Mouse (Mus musculus): ENCODE measurements around the gene Baz1b. TPM values are rescaled to one million over a fixed set of nuclear protein-coding genes. Genes with fewer than 3 reads are reported as not detected.

The Baz1b gene
- polyA plus RNA-seq, 1 experiment from 2014 or later = 45.4 TPM

DNA sequence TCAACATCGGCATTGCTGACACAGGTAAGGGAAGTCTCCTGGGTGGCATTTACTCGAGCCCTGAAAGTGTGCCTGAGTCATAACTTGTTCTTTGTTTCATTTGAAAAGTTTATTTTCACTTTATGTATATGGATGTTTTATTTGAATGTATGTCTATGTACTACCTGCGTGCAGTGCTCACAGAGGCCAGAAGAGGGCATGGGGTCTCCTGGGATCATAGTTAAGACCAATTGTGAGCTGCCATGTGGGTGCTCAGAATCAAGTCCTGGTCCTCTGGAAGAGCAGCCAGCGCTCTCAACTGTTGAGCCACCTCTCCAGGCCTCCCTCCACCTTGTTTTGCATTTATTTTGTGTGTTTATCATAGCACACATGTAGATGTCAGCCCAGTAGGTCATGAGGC lies 30.6 kb upstream of the Baz1b start:
- H3K4me1 ChIP-seq (ENCODE audit: control insufficient read depth, insufficient read depth, low read length) = no peaks in the 10 kb centered on the region
- ATAC-seq (replicated peaks; ENCODE audit: insufficient number of reproducible peaks, low FRiP score, low TSS enrichment) = no peak
- no peak overlapping the region for H3K4me3 ChIP-seq (ENCODE audit: low read depth, low read length)
- 97% methylated on average over 4 of the region's 4 CpGs for WGBS (ENCODE audit: insufficient replicate concordance)
- no peak overlapping the region for H3K4me2 ChIP-seq
- no peaks in the 10 kb centered on the region for H3K27me3 ChIP-seq (ENCODE audit: control insufficient read depth, insufficient read depth, low read length)
- no peak overlapping the region for H3K27ac ChIP-seq (ENCODE audit: low read depth, low read length)
- peaks cover 59% of the 10 kb centered on the region for H3K36me3 ChIP-seq (ENCODE audit: control insufficient read depth, insufficient read depth, low read length)
- H3K9ac ChIP-seq (ENCODE audit: low read depth, low read length) = no peak overlapping the region
- H3K9me3 ChIP-seq (replicated peaks; ENCODE audit: control insufficient read depth, low read length) = no peaks in the 10 kb centered on the region

DNA sequence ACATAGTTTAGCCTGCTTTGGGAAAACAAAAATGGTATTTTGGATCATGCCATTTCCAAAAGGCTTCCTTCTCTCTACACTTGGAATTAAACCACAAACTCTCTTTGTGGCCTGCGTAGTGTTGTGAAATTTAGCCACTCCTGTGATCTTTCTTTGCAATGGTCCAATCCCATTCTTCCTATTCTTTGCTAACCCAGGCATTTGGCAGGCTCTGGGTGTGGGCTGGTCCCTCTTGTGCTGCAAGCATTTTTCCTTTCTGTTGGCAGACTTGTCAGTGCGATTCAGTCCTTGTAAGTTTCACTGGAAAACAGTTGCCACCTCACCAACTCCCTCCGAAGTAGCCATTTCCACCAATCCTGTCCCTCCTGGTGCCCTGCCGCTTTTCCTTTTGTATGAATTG lies 25.8 kb upstream of the Baz1b start:
- Histone ChIP-seq H3K27ac (ENCODE audit: low read depth, low read length) (no peak overlapping the region), H3K4me3 (ENCODE audit: low read depth, low read length) (no peak overlapping the region), H3K4me1 (ENCODE audit: control insufficient read depth, insufficient read depth, low read length) (no peaks in the 10 kb centered on the region), H3K27me3 (ENCODE audit: control insufficient read depth, insufficient read depth, low read length) (no peaks in the 10 kb centered on the region), H3K9me3 (replicated peaks; ENCODE audit: control insufficient read depth, low read length) (no peaks in the 10 kb centered on the region), H3K4me2 (no peak overlapping the region), H3K9ac (ENCODE audit: low read depth, low read length) (no peak overlapping the region), H3K36me3 (ENCODE audit: control insufficient read depth, insufficient read depth, low read length) (peaks cover 42% of the 10 kb centered on the region)
- ATAC-seq (replicated peaks; ENCODE audit: insufficient number of reproducible peaks, low FRiP score, low TSS enrichment) = no peak
- WGBS (ENCODE audit: insufficient replicate concordance) = 91% methylated on average over 4 of the region's 4 CpGs

DNA sequence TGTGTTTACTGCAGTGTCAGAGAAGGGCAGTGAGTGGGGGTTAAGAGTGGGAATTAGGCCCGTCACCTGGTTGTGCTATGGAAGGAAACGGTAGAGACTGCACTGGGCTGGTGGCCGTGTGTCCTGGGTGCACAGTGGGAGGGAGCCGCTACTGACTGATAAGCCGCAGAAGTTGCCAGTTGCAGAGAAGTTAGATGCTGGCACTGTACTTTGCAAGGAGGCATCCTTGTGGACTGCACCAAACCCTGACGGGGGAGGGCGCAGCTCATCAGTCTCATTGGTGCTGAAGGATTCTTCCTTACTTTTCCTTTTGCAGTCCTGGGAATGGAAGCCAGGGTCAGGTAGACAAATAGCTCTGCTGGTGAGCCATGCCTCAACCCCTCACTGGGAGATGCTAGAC lies 25.4 kb upstream of the Baz1b start:
- Histone ChIP-seq H3K27ac (ENCODE audit: low read depth, low read length) (no peak overlapping the region), H3K4me1 (ENCODE audit: control insufficient read depth, insufficient read depth, low read length) (no peaks in the 10 kb centered on the region), H3K4me2 (no peak overlapping the region), H3K9me3 (replicated peaks; ENCODE audit: control insufficient read depth, low read length) (no peaks in the 10 kb centered on the region), H3K4me3 (ENCODE audit: low read depth, low read length) (no peak overlapping the region), H3K27me3 (ENCODE audit: control insufficient read depth, insufficient read depth, low read length) (no peaks in the 10 kb centered on the region), H3K9ac (ENCODE audit: low read depth, low read length) (no peak overlapping the region), H3K36me3 (ENCODE audit: control insufficient read depth, insufficient read depth, low read length) (peaks cover 38% of the 10 kb centered on the region)
- 72% methylated on average over 7 of the region's 7 CpGs for WGBS (ENCODE audit: insufficient replicate concordance)
- ATAC-seq (replicated peaks; ENCODE audit: insufficient number of reproducible peaks, low FRiP score, low TSS enrichment) = no peak

DNA sequence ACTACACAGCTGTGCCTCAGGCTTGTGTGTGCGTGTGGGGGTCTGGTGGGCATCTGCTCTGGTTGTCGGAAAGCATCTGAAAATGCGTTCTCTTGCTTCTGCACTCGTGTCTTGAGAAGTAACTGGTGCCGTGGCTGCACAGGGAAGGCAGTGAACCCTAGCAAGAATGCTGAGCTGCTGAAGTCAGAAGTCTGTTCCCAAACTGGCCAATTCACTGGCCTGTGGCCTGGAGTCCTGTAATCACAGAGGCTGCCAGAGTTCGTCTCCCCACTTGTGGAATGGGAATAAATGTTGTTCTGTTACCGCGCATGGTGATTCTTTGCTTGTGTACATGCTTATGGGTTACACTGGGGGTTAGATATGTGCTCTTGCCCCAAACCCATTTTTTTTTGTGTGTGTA lies 24.7 kb upstream of the Baz1b start:
- no peak overlapping the region for H3K27ac ChIP-seq (ENCODE audit: low read depth, low read length)
- H3K4me1 ChIP-seq (ENCODE audit: control insufficient read depth, insufficient read depth, low read length) = no peaks in the 10 kb centered on the region
- no peak overlapping the region for H3K4me2 ChIP-seq
- H3K9ac ChIP-seq (ENCODE audit: low read depth, low read length) = no peak overlapping the region
- 92% methylated on average over 8 of the region's 8 CpGs for WGBS (ENCODE audit: insufficient replicate concordance)
- H3K4me3 ChIP-seq (ENCODE audit: low read depth, low read length) = no peak overlapping the region
- no peak for ATAC-seq (replicated peaks; ENCODE audit: insufficient number of reproducible peaks, low FRiP score, low TSS enrichment)
- no peaks in the 10 kb centered on the region for H3K9me3 ChIP-seq (replicated peaks; ENCODE audit: control insufficient read depth, low read length)
- peaks cover 33% of the 10 kb centered on the region for H3K36me3 ChIP-seq (ENCODE audit: control insufficient read depth, insufficient read depth, low read length)
- H3K27me3 ChIP-seq (ENCODE audit: control insufficient read depth, insufficient read depth, low read length) = no peaks in the 10 kb centered on the region

DNA sequence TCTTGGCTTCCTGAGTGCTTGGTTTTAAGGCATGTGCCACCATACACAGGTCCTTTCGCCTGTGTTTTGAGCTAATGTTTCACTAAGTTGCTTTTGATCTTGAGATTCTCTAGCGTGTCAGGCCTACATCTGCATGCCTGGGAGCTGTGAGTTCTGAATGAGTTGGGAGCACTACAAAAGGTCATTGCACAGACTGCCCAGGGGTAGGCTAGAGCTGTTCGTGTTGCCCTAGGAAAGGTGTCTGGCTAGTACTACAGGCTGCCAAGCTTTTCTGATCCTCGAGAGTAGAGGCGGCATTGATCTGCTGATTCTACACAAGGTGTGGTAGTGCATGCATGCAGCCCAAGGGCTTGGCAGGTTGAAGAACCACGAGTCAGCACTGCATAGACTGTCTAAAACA lies 24.2 kb upstream of the Baz1b start:
- no peak overlapping the region for H3K27ac ChIP-seq (ENCODE audit: low read depth, low read length)
- WGBS (ENCODE audit: insufficient replicate concordance) = 92% methylated on average over 6 of the region's 6 CpGs
- no peaks in the 10 kb centered on the region for H3K27me3 ChIP-seq (ENCODE audit: control insufficient read depth, insufficient read depth, low read length)
- H3K4me2 ChIP-seq = no peak overlapping the region
- peaks cover under 1% of the 10 kb centered on the region; the same call in 1 of the 2 replicates for H3K4me1 ChIP-seq (ENCODE audit: control insufficient read depth, insufficient read depth, low read length)
- no peaks in the 10 kb centered on the region for H3K9me3 ChIP-seq (replicated peaks; ENCODE audit: control insufficient read depth, low read length)
- peaks cover 30% of the 10 kb centered on the region for H3K36me3 ChIP-seq (ENCODE audit: control insufficient read depth, insufficient read depth, low read length)
- no peak for ATAC-seq (replicated peaks; ENCODE audit: insufficient number of reproducible peaks, low FRiP score, low TSS enrichment)
- H3K4me3 ChIP-seq (ENCODE audit: low read depth, low read length) = no peak overlapping the region
- H3K9ac ChIP-seq (ENCODE audit: low read depth, low read length) = no peak overlapping the region

DNA sequence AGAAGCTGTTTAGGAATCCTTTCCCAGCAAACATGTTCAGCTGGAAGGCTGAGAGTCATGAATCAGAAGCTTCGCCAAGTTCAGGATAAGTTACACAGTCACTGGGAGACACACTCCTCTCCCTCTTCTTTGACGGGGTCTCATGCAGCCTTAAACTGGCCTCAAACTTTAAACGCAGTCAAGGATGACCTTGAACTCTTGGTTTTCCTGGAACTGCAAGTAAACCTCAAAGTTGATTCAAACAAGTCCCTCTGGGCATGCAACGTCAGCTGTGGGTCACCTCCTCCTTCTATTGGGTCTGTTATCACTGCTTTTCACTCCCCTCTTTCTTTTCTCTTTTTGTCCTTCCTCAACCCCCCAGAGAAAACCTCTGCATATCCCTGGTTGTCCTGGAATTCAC lies 20.2 kb upstream of the Baz1b start:
- 86% methylated on average over 4 of the region's 4 CpGs for WGBS (ENCODE audit: insufficient replicate concordance)
- Histone ChIP-seq H3K9me3 (replicated peaks; ENCODE audit: control insufficient read depth, low read length) (no peaks in the 10 kb centered on the region), H3K27me3 (ENCODE audit: control insufficient read depth, insufficient read depth, low read length) (no peaks in the 10 kb centered on the region), H3K4me1 (ENCODE audit: control insufficient read depth, insufficient read depth, low read length) (peaks cover 7% of the 10 kb centered on the region), H3K9ac (ENCODE audit: low read depth, low read length) (no peak overlapping the region), H3K36me3 (ENCODE audit: control insufficient read depth, insufficient read depth, low read length) (no peaks in the 10 kb centered on the region), H3K4me2 (no peak overlapping the region), H3K4me3 (ENCODE audit: low read depth, low read length) (no peak overlapping the region), H3K27ac (ENCODE audit: low read depth, low read length) (no peak overlapping the region)
- ATAC-seq (replicated peaks; ENCODE audit: insufficient number of reproducible peaks, low FRiP score, low TSS enrichment) = no peak

DNA sequence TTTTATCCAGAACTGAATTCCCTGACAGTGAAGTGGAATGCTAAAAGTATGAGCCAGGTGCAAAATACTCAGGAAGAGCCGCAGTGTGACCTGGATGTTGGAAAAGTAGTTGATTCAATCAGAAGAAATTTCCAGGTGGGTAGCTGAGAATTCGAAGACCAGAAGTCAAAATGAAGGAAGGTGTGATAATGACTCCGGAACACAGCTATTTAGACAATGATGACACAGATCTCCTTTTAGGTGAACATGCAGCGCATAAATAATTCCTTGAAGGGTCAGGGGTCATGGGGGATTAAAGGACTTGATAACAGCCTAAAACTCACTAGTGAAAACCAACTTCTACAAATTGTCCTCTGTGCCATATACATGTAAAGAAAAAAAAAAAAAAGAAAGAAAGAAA lies 19.6 kb upstream of the Baz1b start:
- no peak overlapping the region for H3K27ac ChIP-seq (ENCODE audit: low read depth, low read length)
- peaks cover 7% of the 10 kb centered on the region for H3K4me1 ChIP-seq (ENCODE audit: control insufficient read depth, insufficient read depth, low read length)
- H3K4me3 ChIP-seq (ENCODE audit: low read depth, low read length) = no peak overlapping the region
- H3K9me3 ChIP-seq (replicated peaks; ENCODE audit: control insufficient read depth, low read length) = no peaks in the 10 kb centered on the region
- no peak overlapping the region for H3K4me2 ChIP-seq
- whole genome bisulfite sequencing (ENCODE audit: insufficient replicate concordance) = 94% methylated on average over 4 of the region's 4 CpGs
- no peak for ATAC-seq (replicated peaks; ENCODE audit: insufficient number of reproducible peaks, low FRiP score, low TSS enrichment)
- no peaks in the 10 kb centered on the region for H3K27me3 ChIP-seq (ENCODE audit: control insufficient read depth, insufficient read depth, low read length)
- H3K9ac ChIP-seq (ENCODE audit: low read depth, low read length) = no peak overlapping the region
- peaks cover 1% of the 10 kb centered on the region; the same call in 1 of the 2 replicates for H3K36me3 ChIP-seq (ENCODE audit: control insufficient read depth, insufficient read depth, low read length)

DNA sequence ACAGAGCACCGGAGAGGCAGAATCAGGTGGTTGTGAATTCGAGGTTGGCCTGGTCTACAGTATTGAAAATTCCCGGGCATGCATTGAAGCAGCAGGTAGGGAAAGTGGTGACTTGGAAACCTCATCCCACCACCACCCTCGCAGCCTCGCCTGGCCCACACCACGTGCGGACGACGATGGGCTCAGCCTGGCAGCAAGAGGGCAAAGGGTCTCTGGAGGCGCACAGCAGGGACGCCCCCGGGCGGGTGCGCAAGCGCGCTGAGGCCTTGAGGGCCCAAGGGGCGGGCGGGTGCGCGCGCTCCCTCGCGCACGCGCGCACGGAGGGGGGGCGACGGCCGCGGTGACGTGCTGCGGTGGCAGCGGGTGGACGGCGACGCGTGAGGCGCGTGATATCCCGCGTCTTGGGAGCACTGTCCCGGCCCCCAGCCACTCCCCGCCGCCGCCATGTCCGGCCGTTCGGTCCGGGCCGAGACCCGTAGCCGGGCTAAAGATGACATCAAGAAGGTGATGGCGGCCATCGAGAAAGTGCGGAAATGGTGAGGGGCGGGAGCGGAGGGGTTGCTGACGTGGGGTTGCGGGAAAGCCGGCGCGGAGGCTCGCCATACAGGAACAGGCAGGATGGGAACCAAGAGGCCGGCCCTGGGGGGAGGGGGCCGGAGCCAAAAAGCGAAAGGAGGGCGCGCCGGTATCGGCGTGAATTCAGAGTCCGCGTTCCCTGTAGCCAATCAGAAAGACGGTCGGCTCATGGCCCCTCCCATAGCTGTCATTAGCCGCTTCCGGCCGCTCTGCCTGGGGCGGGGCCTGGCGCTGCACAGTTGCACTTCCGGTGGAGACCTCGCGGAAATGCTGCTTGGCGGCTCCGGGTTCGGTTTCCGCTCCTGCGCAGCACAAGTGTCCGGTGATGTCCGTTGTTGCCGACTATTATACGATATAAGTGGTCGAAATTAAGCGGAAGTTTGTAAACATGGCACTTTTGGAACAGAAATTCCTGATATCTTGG lies 18.7 kb upstream of the Baz1b start, which contains the start of gene Bcl7b:
Gene Bcl7b, plus strand, starts transcription at position 221 of the 1,000 bp plus-strand sequence.
- Histone ChIP-seq H3K9me3 (replicated peaks; ENCODE audit: control insufficient read depth, low read length) (no peaks in the 10 kb centered on the region), H3K4me3 (ENCODE audit: low read depth, low read length) (peak within 1 kb of the TSS; percentile 81), H3K36me3 (ENCODE audit: control insufficient read depth, insufficient read depth, low read length) (peaks cover 7% of the 10 kb centered on the region), H3K4me2 (peak within 1 kb of the TSS; percentile 97), H3K4me1 (ENCODE audit: control insufficient read depth, insufficient read depth, low read length) (peaks cover 7% of the 10 kb centered on the region), H3K9ac (ENCODE audit: low read depth, low read length) (peak within 1 kb of the TSS; percentile 97), H3K27me3 (ENCODE audit: control insufficient read depth, insufficient read depth, low read length) (no peaks in the 10 kb centered on the region), H3K27ac (ENCODE audit: low read depth, low read length) (peak within 1 kb of the TSS; percentile 99)
- ATAC-seq (replicated peaks; ENCODE audit: insufficient number of reproducible peaks, low FRiP score, low TSS enrichment) = peak; percentile 98
- WGBS (ENCODE audit: insufficient replicate concordance) = 3% methylated on average over 71 of the region's 95 CpGs

Measured in heart, embryonic 11.5 days (tissue).